Mouse (Mus musculus) thymus, postnatal 4 days (tissue): Measurements from ENCODE around the gene Kcnd3.
A peak's percentile ranks its signal among the peaks of the same experiment; 100 is the strongest.

Experiments used
- DNase-seq: peaks from one replicate; pipeline ENCODE4 v3.0.0; 2021

The Kcnd3 gene

DNA sequence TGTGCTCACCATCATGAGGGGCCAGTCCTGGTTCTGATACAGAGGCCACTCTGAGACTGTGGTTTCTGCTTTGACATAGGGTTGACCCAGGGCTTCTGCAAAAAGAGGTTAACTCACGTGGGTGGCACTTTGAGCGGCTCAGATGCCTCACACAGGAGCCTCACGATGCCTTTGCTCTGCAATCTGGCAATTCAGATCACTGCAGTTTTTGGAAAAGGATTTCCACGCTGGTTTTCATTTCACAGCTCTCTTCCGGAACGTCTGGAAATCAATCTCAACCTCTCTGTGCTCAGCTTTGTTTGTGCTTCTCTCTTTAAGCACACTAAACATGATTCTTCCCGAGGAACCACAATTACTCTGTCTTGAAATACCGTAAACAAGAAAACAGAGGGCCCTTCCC, 14.4 kb downstream of the Kcnd3 start:
- DNase-seq, result no peak

- DNase-seq, result no peak
Observed at GRCm38 (mm10) chr3:105472564-105472963, 20.4 kb downstream of the Kcnd3 start.

- DNase-seq, result no peak
Observed at GRCm38 (mm10) chr3:105476408-105476807, 24.3 kb downstream of the Kcnd3 start.

GRCm38 (mm10) chr3:105478876-105479275, 26.7 kb downstream of the Kcnd3 start:
- no peak for DNase-seq

- no peak for DNase-seq
Observed at GRCm38 (mm10) chr3:105481419-105481818, 29.3 kb downstream of the Kcnd3 start.

GRCm38 (mm10) chr3:105483651-105484052, 31.5 kb downstream of the Kcnd3 start:
- no peak for DNase-seq

GRCm38 (mm10) chr3:105487171-105487570, 35.0 kb downstream of the Kcnd3 start:
- DNase-seq, result peak; percentile 34

DNA sequence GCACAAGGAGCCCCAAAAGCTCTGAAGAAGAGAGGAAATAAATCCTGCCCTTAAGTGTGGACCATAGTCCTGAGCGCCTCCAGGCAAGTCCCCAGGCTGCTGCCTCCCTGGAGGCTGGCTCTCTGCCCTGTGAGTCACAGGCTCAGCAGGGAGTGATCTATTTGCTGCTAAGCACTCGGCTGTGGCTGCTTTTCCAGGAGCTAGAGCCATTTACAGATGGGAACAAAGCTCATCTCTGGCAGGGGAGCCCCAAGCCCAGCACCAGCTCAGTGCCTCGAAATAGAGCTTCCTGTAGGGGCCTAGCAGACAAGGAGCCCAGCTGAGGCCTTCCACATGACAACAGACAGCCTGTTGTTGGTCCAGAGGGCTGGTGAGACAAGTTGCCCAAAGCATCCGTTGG, 37.5 kb downstream of the Kcnd3 start:
- no peak for DNase-seq

- DNase-seq, result no peak
Observed at GRCm38 (mm10) chr3:105494886-105495285, 42.8 kb downstream of the Kcnd3 start.

DNA sequence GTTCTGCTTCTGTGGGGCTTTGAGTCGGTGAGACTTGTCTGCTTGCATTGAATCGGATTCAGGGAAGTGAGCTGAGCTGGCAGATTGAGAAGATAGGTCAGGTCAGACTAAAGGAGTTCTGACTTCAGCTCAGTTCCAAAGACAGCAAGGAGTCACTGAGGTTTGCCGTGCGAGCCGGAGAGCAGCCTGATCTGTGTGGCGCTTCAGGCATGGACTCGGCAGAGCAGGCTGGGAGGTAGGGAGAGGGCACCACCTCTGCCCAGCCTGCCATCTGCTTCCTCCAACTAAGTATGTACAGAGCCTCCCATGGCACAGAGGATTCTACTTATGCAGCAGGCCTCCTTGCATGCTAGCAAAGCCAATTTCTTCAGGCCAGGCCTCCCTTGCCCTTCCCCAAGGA, 44.1 kb downstream of the Kcnd3 start:
- DNase-seq, result no peak

GRCm38 (mm10) chr3:105496935-105497334, 44.8 kb downstream of the Kcnd3 start:
- no peak for DNase-seq

DNA sequence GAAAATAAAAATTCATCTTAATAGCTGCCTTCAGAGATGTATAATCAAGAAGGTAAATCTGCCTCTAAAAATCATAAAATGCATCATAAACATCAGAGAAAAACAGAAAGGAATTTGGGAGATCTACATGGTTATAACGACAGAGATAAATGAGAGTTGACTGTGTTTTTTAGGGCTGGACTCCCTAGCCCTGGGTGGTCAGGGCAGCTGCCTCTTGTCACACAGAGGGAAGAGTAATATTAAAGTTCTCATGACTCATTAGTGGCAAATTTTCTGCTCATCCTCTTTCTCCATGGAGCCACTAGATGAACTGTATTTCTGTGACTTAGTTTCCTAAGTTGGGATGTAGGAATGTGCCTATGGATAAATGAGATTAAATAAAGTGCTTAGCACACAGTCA, 48.9 kb downstream of the Kcnd3 start:
- DNase-seq, result no peak

- DNase-seq, result no peak
Observed at GRCm38 (mm10) chr3:105504272-105504671, 52.1 kb downstream of the Kcnd3 start.

GRCm38 (mm10) chr3:105505161-105505872, 53.2 kb downstream of the Kcnd3 start:
- DNase-seq, result no peak

GRCm38 (mm10) chr3:105505873-105506170, 53.7 kb downstream of the Kcnd3 start:
- no peak for DNase-seq

GRCm38 (mm10) chr3:105506592-105506991, 54.5 kb downstream of the Kcnd3 start:
- DNase-seq, result no peak

DNA sequence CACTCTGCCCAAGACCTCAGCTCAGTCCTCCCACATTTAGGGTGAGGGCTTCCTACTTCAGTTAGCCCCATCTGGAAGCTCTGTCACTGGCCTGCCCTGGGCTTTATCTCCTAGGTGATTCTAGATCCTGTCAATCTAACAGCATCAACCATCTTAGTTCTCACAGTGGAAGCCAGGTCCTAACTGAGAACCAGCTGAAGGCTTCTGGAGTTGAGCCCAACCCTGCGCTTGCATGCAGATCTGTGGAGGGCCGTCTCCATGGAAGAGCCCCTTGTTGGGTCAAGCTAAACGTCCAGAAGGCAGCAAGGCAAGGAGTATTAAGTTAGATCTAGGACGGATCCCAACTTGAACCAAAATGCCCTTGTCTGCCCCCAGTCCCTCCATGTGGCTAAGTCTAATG, 57.2 kb downstream of the Kcnd3 start:
- no peak for DNase-seq

DNA sequence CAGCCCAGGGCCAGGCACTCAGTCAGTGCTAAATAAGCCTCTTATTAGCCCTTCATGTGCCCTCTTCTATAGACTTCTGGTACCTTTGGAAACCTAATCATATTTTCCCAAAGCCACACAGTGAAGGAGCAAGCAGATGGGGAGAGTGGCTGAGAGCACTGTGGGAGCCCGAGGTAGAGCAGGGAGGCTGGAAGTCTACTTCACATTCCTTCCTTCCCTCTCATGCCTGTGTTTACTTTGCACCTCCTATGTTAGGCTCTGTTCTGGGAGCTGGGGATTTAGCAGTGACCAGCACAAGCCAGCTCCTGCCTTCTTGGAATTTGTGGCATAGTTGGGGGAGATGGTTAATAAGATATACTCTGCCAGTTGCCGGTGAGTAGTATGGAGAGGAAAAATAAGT, 59.7 kb downstream of the Kcnd3 start:
- no peak for DNase-seq

GRCm38 (mm10) chr3:105514215-105514614, 62.1 kb downstream of the Kcnd3 start:
- DNase-seq, result no peak

DNA sequence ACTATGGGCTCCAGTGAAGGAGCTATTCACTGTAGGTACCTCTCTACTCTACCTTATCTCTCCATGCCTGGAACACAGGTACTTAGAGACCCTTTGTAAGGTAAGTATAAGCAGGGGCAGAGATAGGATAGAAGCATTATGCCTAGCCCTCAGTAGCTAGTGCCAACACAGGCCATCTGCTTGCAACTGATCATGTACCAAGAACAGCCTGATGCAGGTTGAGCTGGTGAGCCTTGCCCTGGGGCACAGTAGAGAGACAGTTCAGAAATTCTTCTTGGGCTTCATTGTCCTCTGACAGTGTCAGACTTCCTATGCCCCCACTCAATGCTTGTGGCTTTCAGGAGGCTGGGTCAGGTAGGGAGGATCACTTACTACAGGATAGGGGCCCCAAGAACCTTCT, 62.9 kb downstream of the Kcnd3 start:
- DNase-seq, result no peak

- no peak for DNase-seq
Observed at GRCm38 (mm10) chr3:105515640-105516039, 63.5 kb downstream of the Kcnd3 start.

GRCm38 (mm10) chr3:105520446-105520845, 68.3 kb downstream of the Kcnd3 start:
- DNase-seq, result no peak

- no peak for DNase-seq
Observed at GRCm38 (mm10) chr3:105521178-105521631, 69.1 kb downstream of the Kcnd3 start.

DNA sequence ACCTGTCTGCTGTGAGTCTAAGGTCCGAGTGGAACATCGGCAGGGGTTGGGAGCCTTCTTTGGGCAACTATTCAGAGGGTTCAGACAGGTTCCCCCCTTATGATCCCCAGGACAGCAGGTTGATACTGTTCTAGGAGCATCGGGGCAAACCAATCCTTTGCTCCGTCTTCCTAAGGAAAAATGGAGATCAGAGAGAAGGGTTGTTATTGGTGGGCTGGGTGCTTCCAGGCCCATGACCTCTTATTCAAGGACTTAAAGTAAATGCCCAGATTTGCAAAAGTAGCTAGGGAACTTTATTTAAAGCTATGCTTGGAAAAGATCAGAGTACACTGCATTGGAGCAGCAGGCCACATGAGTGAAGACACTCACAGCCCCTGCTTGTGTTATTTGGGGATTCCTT, 69.5 kb downstream of the Kcnd3 start:
- no peak for DNase-seq

DNA sequence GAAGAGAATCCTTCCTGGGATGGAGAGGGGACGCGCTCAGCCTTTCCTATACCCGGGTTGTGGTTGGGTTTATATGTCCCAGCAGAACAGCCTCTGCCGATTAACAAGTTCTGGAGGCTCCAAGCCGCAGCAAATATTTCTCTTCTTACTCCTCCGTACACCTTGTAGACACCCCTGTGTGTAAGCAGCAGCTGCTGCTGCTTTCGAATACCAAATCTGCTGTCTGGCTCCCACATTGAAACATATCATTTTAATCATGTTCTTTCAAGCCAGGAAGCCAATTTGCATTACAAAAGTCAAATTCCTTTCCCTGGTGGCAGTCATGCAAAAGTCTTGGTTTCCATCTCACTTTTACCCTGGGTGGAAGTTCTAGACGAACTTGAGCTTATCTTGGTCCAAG, 76.7 kb downstream of the Kcnd3 start:
- no peak for DNase-seq

GRCm38 (mm10) chr3:105529700-105530099, 77.6 kb downstream of the Kcnd3 start:
- no peak for DNase-seq
